Mouse (Mus musculus): ENCODE results near the gene Edar.

Gene Edar

DNA sequence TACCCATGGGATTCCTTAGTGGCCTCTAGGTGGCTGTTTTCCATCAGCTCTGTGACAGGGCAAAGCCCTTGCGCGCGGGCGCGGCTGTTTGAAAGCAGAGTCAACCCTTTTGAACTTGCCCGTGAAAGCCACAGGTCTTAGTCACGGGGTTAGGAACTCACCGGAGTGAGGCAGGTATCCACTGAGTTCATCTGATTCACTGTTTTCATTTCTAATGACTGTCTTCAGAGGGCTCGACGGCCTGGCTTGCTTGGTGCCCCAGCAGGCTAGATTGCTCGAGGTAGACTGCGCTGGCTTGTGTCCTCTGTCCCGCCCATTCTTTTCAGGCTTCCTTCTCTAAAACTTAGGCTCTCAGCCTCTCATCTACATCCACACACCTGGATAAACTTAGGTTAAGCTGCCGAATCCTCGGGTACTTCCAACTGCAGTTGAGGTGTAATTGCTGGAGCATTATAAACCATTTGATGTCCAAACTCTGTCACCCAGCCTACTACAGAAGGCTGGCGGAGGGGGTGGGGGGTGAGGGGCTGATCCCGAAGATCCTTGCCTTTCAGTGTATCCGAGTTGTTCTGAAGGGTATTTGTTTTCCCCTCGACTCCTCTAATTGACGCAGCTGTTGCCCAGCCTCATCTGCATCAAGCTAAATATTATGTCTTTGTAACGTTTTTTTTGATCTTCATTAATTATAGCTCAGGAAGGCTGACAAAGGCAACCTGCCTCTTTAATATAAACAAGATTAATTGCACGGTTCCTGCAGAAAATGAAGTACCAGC, 24.0 kb downstream of the Edar start:
- DNase-seq: no peak

DNA sequence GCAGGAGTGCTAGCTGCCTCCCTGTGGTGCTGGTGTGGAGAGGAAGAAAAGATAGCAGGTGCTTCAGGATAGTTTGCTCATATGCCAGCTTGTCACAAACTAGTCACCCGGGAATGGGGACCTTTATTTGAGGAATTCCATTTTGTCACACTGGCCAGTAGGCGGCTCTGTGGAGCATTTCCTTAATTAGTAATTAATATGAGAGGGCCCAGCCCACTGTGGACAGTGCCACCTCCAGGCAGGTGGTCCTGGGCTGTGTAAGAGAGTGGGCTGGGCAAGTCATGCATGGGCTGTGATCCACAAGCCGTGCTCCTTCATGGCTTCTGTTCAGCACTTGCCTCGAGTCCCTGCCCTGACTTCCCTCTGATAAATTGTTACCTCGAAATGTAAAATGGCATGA, 26.7 kb downstream of the Edar start:
- DNase-seq: no peak

DNA sequence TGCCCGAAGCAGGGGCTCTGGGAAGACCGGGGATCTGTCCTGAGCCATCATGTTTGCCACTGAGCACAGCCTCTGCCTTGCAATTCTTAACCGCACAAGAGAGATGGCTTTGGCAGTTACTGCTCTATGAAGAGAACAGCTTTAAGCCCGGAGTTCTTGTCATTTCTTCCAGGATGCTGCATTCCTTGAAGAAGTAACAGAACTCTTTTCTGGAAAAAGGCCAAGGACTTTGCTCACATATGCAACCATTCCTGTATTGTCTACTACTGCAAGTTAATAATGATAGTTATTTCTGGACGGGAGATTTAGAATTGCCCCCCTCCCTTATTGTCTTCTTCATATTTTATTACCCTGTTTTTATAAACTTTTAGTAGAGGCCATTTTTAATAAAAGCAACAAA, 30.8 kb downstream of the Edar start:
- DNase-seq: no peak

DNA sequence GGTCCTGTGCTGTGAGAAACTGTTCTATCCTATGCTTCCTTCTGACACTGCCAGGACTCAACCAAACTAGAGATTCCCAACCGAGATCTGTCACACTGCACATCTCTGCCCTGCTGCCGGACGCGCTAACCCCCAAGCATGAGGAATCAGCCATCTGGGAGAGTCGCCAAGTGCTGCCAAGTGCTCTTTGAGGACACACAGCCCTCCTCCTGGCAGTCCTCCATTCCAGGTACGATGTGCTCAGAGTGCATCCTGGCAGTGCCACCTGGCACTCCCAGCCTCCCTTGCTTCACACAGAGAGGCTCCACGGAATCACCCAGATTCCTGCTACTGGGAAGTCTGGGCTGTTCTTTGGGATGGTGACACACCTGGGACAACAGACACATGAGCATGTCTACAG, 31.3 kb downstream of the Edar start:
- peak in 1 of 2 experiments; percentile 24 for DNase-seq

DNA sequence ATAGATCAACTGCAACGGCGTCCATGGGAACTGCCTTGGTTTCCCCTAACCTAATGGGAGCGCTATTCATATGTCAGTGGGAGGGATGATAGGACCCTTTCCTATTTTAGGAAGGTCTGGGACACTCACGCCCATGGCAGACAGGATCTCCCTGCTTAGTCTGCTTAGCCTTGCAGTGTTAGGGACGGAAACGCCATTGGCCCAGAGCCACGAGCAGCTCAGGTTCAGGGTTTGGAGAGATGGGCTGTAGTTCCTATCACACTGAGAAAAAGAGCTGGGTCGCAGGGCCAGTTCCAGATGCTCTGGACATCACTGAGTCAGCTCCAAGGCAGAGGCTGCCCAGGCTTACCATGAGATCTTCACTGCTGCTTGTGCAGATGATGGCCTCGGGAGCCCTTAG, 32.5 kb downstream of the Edar start:
- no peak for DNase-seq

DNA sequence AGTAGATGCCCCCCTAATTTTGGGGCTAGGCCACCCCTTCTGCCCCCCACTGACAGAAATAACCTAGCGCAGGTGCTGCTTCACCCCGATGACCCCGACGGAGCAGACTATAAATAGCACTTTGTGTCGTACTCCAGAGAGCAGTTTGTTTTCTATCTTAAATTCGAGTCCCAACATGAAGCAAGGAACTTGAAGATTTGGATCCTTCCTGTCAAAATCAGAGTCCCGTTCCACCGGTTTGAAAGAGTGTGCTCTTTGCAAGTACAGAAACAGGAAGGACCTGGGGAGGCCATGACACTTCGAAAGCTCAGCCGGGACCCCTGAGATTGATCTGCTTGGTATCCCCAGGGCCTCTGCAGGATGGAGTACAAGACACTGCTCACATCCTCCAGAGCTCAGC, 33.8 kb downstream of the Edar start:
- no peak for DNase-seq

DNA sequence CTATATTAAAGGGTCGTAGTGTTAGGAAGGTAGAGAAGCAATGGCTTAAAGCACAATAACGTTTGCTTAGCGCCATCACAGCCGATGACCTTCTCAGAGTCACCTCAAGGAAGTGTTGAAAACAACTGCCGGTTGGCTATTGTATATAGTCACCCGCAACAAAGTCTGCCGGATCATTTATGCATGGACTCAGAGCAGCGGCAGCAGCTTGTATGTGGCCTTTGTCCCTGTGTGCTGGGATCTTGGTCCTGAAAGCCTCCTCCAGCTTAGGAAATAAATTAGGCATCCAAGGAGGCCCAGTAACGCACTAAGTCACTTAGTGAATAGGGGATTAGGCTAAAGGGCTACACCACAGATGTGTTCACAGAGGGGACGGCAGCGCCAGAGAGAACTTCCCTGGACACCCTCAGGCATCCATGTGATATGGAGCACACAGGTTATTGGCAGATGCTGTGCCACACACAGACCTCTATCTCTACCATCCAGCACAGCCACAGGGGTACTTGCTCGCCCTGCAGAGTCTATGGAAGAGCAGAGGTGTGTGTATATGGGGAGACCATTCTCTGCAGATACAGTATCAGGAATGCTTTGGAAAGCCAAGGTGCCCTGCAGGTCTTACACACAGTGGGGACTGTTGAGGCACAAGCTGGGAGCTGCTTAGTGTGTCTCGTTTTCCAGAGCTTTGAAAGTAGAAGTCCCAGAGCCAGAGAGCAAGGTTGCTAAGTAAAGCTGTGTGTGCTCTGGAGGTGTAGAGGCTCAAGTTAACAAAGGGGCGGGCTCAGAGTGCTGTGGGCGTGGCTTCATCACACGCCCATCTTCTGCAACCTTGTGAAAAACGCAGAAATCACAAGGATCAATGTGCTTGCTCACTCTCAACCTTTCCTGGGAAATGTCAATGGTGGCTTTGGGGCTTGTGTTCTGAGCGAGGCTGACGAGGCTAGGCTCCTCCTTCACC, 34.7 kb downstream of the Edar start:
- DNase-seq: no peak

DNA sequence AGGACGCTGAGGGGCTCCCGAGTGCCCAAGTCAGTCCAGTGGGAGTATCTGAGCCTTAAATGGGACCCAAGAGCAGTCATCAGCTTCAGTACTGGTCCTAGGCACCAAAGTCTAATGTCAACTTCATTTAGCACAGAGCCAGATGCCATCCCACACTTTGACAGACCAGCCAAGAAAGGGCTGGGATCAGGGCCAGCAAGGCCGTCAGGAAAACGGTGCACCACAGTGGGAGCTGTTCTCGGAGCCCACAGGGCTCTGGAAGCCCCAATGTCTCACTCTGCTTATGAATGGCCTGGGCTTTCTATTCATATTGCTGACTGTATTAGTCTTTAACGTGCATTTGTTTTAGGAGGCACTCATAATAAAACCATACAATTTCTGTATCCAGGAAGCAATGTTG, 36.2 kb downstream of the Edar start:
- no peak for DNase-seq

DNA sequence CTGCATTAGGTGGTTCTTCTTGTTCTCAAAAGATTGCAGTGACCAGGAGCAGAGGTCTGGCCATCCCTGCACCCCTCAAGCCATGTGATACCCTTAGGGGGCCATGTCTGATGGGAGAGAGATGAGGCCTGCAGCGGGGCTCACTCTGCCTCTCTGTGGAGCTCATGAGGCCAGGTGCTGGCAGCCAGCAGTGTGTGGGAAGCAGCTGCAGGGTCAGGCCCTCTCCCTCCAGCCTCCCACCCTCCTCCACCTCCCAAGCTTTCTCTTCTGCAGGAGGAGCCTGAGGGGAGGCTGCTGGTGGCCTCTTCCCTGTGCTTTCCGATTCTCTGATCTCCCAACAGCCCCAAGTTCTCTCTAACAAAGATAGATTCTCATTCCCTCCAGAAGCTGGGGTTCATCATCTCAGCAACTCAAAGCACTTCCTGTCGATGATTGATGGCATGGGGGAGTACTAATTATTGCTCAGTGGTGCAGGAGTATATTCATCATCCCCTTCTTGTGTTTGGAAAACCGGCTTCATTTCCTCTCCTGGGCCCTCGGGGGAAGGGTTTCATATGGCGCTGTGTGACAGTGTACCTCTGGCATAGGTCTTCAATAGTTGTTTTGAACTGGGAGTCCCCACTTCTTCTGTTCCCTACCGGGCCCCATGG, 38.9 kb downstream of the Edar start:
- DNase-seq: no peak

DNA sequence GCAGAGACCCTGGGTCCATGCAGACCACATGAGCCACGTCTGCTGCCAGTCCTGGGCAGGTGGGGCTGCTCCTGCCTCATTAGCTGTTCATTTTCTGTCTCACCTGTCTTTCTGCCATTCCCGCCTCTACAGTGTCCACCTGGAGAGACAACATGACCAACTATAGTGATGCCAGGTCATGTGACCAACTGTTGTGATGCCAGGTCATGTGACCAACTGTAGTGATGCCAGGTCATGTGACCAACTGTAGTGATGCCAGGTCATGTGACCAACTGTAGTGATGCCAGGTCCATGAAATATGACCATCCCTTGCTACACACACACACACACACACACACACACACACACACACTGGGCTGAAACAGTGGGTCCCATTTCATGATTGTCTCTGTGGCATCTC, 41.9 kb downstream of the Edar start:
- DNase-seq: no peak

DNA sequence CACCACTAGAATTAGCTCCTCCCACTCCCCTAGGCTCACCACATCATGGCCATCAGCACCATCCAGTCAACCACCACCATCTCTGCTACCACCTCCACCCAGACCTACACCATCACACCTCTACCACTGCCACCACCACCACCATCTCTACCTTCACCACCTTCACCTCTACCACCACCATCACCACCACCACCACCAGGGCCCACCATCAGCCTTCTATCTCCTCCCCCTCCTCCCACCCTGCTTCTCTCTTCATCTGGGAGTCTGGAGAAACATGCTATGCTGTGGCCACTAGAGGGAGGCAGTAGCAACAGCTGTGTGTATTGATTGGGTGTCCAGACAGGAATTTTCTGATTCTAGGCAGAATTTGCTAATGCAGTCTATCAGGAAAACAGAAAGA, 47.9 kb downstream of the Edar start:
- peak in 1 of 2 experiments; percentile 42 for DNase-seq

DNA sequence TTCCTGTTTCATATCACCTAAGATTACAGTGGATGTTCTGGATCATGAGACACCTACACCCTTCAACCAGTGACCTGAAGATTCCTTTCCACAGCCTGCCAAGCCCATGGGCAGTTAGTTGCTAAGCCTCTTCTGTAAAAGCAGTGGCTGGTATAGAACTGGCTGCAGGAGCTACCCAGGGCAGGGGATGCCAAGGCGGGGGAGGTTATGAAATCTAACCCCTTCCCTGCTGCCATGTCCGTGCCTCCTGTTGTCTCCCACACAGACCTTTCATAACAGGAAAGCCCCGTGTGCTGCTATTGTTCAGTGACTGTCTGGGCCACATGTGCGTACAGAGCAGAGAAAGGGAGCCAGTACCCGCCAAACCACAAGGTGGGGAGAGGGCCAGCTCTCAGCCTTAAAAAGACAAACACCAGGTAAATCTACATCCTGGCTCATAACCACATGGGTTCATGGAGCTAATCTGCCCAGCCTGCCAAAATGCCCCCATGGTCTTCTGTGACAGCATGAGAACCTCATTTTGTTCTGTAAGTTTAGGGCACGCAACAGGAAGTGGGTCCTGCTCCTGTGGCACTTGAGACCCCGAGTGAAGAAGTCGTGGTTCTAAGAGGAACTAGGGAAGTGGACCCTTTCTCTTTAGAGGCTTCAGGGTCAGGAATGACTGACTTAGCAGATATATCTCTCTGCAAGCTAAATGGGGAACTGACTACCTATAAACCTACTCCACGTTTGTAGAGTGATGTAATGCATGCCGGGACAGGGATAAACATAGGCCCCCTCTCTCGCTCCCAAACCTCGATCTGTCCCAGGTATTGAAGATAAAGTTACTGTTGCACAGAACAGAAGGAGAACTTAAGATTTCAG, 50.4 kb downstream of the Edar start:
- DNase-seq: no peak

DNA sequence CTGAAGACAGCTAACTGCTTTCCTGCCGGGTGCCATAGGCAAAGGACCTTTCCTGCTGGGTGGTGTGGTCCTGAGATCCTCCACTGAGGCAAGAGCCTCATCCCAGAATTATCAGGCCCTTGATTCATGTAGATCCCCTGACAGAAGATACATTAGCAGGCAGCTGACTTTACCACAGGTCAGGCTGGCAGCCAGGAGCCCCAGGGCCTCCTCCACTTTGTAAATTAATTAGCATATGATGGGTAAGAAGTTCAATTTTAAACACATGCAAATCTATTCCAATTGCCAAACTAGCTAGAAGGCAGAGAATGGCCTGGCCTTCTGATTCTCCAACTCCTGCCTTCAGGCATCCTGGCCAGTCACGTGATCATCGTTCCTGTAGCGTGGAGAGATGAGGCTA, 56.2 kb downstream of the Edar start:
- no peak for DNase-seq

DNA sequence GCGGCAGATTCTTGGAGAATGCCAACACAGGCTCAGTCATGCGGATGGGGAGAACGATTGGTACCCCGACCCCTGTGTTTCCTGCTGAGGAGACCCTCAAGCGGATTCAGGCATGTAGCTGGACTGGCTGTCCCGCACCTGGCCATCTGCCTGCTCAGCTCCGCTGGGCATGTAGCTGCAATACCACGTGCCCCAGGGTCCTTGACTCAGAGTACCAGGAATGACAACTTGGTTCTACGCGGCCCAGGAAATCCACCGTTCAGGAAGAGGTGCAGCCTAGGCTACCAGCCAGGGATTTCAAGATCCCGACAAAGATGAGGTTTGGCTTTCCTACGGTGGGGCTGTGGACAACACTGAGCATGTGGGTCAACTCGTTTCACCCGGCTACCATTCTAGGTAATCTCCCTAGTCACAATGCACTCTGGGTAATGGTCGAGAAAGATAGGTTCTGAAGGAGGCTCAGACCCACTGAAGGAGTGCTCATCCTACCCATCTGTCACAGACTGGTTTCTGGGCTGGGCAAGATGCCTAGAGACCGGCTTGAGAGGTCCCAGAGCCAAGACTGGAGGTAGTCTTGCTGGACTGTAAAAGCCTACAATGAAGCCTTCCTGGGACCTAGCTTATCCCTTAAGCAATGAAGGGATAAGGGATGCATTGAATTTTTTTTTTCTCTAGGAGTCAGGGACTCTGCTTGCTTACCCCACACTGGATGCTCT, 56.8 kb downstream of the Edar start:
- DNase-seq: no peak

DNA sequence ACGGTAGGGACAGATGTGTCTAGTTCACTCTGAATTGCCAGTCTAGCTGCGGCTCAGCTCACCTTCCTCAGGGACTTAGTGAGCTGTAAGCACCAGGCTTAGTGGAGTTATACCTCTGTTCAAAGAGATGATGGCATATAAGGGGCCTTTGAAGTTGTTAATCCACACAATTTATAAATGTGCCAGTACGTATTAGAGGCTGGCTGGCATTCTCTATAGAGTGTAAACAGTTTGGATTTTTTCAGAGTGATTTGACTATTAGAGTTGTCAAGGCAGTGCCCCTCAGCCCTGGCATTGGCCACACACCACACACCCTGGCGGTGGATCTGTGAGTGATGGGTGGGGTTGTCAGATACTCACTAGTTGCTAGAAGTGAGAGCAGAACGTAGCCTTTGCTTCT, 58.9 kb downstream of the Edar start:
- no peak for DNase-seq

DNA sequence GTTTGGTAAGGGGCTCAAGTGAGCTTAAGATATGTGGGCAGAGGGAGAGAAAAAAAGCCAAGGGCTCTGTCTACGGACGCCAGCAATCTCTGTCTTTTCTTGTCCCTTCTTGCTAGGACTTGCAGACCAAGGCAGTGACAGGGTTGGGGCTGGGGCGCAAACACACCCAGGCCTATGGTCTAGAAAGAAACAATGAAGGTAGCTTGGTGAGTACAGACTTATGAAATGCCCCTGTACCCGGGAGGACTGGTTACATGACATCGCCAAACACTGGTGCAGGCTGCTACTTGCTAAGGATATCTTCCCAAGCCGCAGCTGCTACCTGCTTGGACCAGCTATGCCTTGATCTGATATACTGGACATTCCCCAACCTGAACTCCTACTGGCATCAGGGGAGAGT, 60.9 kb downstream of the Edar start:
- DNase-seq: no peak

DNA sequence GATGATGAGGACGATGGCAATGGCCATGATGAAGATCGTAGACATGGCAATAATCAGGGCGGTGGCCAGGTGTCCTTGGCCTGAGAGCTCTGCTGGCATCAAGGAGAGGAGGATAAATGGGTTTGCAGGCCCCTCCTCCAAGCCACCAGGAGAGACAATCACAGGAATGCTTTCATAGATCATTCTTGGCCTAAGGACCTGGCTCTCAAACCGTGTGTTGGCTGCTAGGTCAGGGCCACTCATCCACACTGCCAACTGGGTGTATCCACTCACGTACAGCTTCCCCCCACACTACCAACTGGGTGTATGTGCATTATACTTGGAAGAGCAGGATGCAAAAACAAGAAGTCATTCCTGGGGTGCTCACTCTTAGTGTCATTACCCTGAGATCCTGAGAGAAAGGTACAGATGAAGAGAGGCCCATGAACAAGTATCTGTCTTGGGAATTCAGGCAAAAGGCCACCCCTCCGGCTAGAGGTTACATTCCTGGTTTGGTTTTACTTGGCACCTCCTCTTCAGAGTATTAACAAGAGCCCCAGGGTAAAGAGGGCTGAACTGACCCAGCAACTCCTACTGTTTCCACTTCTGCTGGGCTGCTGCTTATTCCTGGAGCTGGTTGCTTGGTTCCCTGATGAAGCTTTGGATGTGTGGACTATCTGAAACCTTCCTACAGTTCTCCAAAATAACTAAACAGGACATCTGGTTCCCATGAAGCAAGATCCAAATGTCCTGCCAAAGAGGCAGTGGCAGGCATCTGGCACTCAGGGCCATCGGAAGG, 64.8 kb downstream of the Edar start:
- peak in 1 of 2 experiments; percentile 16 for DNase-seq

DNA sequence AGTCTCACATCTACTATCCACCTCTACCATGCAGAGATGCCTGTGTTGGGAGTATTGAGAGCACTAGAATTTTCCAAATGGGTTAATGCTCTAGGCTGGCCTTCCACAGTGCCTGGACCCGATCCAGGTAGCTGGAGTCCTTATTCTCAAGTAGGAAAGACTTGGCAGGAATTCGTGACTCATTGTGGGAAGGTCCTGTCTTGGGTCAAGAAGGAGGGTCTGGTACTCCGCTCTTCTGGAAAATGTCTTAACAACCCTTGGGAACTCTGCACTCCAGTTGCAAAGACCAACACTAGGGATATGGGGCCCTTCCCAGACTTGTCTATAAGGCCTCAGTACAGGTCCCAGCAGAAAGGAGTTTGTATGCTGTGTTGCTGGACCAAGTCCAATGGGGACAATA, 66.6 kb downstream of the Edar start:
- DNase-seq: peak; percentile 37 to 51

DNA sequence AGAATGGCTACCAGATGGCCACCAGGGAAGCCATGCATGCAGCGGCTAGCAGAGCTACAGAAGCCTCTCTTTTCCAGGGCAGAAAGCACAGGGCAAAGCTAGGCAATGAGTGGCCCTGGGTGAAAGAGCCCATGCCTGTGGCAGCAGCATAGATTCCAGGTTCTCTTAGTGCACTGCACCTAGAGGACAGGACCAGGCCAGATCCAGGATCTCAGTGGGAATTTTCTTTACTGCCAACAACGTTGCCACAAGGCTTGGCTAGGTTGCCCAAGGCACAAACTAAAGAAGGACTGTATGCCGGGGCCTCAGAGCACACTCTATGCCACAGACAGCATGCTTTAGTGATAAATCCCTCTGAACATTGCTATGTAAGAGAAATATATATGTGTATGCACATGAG, 69.1 kb downstream of the Edar start:
- DNase-seq: peak in 1 of 2 experiments; percentile 22

DNA sequence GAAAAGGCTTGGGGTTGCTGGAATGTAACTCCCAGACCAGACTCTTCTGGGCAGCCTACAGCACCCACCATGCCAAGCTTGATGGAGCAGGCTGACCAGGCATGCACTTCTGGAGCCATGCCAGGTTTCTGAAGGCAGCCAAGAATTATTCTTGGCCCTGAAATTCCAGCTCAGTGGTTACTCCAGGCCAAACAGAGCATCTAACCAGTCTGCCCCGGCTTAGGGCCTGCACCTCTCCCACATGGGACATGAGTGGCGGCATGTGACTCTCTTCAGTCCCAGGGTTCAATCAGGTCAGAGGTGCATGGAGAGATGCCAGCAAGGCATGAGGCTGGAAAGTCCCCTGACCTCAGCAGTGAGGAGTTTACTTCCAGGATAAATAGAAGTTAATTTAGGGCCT, 70.7 kb downstream of the Edar start:
- peak; percentile 93 to 97 for DNase-seq

DNA sequence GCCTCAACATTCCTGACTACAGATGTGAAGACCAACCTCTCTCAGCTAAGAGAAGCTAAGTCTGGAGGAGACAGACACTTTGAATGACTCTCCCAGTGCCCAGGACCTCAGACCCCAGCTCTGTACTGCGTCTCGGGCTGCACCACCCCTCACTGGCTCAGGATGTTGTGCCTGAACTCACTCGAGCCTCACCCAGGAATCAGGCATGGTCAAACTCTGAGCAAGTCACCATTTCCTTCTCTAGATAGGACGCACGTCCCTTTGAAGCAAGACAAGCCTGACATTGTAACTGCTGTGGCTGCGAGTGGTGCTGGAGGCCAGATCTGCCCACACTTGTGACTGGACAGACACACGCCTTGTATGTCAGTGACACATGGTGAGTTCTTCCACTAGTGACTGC, 73.5 kb downstream of the Edar start:
- DNase-seq: peak in 1 of 2 experiments; percentile 16
